Mouse (Mus musculus): ENCODE results near the gene Tcf7l1. TPM values are rescaled to one million over a fixed set of nuclear protein-coding genes. Genes with fewer than 3 reads are reported as not detected.

Gene Tcf7l1
- polyA plus RNA-seq, 1 experiment from 2014 or later: 5.2 TPM

- Histone ChIP-seq H3K9ac (replicated peaks; ENCODE audit: low read depth, low read length) (no peak overlapping the region), H3K27ac (ENCODE audit: low read depth, low read length) (no peak overlapping the region), H3K9me3 (ENCODE audit: control insufficient read depth, low read length) (no peaks in the 10 kb centered on the region), H3K4me2 (ENCODE audit: low read depth, low read length) (no peak overlapping the region), H3K36me3 (ENCODE audit: control insufficient read depth, insufficient read depth, low read length) (no peaks in the 10 kb centered on the region), H3K4me1 (ENCODE audit: control insufficient read depth, insufficient read depth, low read length) (peaks cover 10% of the 10 kb centered on the region), H3K4me3 (ENCODE audit: low read depth, low read length) (no peak overlapping the region), H3K27me3 (ENCODE audit: control insufficient read depth, insufficient read depth, low read length) (no peaks in the 10 kb centered on the region)
- WGBS: 80% methylated on average over 6 of the region's 6 CpGs
- no peak for ATAC-seq (ENCODE audit: low read depth)
These were observed 188.8 kb downstream of the Tcf7l1 start for GRCm38 (mm10) chr6:72600216-72600615.

- H3K36me3 ChIP-seq (ENCODE audit: control insufficient read depth, insufficient read depth, low read length): no peaks in the 10 kb centered on the region
- peaks cover 10% of the 10 kb centered on the region for H3K4me1 ChIP-seq (ENCODE audit: control insufficient read depth, insufficient read depth, low read length)
- H3K9me3 ChIP-seq (ENCODE audit: control insufficient read depth, low read length): no peaks in the 10 kb centered on the region
- H3K4me3 ChIP-seq (ENCODE audit: low read depth, low read length): peak overlapping the region; percentile 48
- 49% methylated on average over 12 of the region's 12 CpGs for WGBS
- ATAC-seq (ENCODE audit: low read depth): peak; percentile 29
- peak overlapping the region; percentile 16; the same call in 1 of the 2 replicates for H3K27ac ChIP-seq (ENCODE audit: low read depth, low read length)
- 0 out of 2 replicates have a peak overlapping the region, but pooled peaks have one; percentile 2 for H3K9ac ChIP-seq (replicated peaks; ENCODE audit: low read depth, low read length)
- H3K4me2 ChIP-seq (ENCODE audit: low read depth, low read length): peak overlapping the region; percentile 75
- no peaks in the 10 kb centered on the region for H3K27me3 ChIP-seq (ENCODE audit: control insufficient read depth, insufficient read depth, low read length)
These were observed 190.1 kb downstream of the Tcf7l1 start for GRCm38 (mm10) chr6:72598791-72599557.

GRCm38 (mm10) chr6:72597956-72598753 lies 190.9 kb downstream of the Tcf7l1 start, which contains the start of the genes Elmod3 and Retsat:
Elmod3 (minus strand) TSS chr6:72598413.
Retsat (plus strand) TSS chr6:72598475.
- Histone ChIP-seq H3K4me3 (ENCODE audit: low read depth, low read length) (peak within 1 kb of the TSS; percentile 48), H3K9me3 (ENCODE audit: control insufficient read depth, low read length) (no peaks in the 10 kb centered on the region), H3K36me3 (ENCODE audit: control insufficient read depth, insufficient read depth, low read length) (no peaks in the 10 kb centered on the region), H3K4me2 (ENCODE audit: low read depth, low read length) (peak within 1 kb of the TSS; percentile 75), H3K9ac (replicated peaks; ENCODE audit: low read depth, low read length) (peak within 1 kb of the TSS; percentile 56), H3K4me1 (ENCODE audit: control insufficient read depth, insufficient read depth, low read length) (peaks cover 10% of the 10 kb centered on the region), H3K27me3 (ENCODE audit: control insufficient read depth, insufficient read depth, low read length) (no peaks in the 10 kb centered on the region), H3K27ac (ENCODE audit: low read depth, low read length) (peak within 1 kb of the TSS; percentile 16; the same call in 1 of the 2 replicates)
- peak; percentile 91 for ATAC-seq (ENCODE audit: low read depth)
- WGBS: under 1% methylated on average over 38 of the region's 38 CpGs

- 42% methylated on average over 13 of the region's 13 CpGs for WGBS
- no peaks in the 10 kb centered on the region for H3K27me3 ChIP-seq (ENCODE audit: control insufficient read depth, insufficient read depth, low read length)
- H3K9me3 ChIP-seq (ENCODE audit: control insufficient read depth, low read length): no peaks in the 10 kb centered on the region
- H3K4me3 ChIP-seq (ENCODE audit: low read depth, low read length): peak overlapping the region; percentile 48
- H3K4me1 ChIP-seq (ENCODE audit: control insufficient read depth, insufficient read depth, low read length): peaks cover 10% of the 10 kb centered on the region
- H3K36me3 ChIP-seq (ENCODE audit: control insufficient read depth, insufficient read depth, low read length): no peaks in the 10 kb centered on the region
- H3K9ac ChIP-seq (replicated peaks; ENCODE audit: low read depth, low read length): peak overlapping the region; percentile 56
- no peak overlapping the region for H3K27ac ChIP-seq (ENCODE audit: low read depth, low read length)
- peak overlapping the region; percentile 75 for H3K4me2 ChIP-seq (ENCODE audit: low read depth, low read length)
- no peak for ATAC-seq (ENCODE audit: low read depth)
These were observed 191.8 kb downstream of the Tcf7l1 start for GRCm38 (mm10) chr6:72597083-72597874.

DNA sequence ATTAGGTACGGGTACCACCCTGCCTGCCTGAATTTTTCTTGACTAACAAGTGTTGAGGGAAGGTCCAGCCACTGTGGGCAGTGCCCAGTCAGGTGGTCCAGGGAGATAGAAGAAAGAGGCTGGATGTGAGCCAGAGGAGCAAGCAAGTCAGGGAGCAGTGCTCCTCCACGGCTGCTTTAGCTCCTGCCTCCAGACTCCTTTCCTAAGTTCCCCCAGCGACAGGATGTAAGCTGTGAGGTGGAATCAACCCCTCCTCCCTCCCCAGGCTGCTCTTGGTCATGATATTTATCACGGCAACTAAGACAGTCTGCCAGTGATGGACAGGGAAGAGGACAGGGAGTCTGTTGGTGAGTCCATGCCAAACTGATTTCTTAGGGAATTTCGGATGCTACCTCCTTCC lies 195.1 kb downstream of the Tcf7l1 start:
- Histone ChIP-seq H3K27me3 (ENCODE audit: control insufficient read depth, insufficient read depth, low read length) (no peaks in the 10 kb centered on the region), H3K9ac (replicated peaks; ENCODE audit: low read depth, low read length) (no peak overlapping the region), H3K27ac (ENCODE audit: low read depth, low read length) (no peak overlapping the region), H3K36me3 (ENCODE audit: control insufficient read depth, insufficient read depth, low read length) (no peaks in the 10 kb centered on the region), H3K4me3 (ENCODE audit: low read depth, low read length) (no peak overlapping the region), H3K4me2 (ENCODE audit: low read depth, low read length) (no peak overlapping the region), H3K4me1 (ENCODE audit: control insufficient read depth, insufficient read depth, low read length) (peaks cover 10% of the 10 kb centered on the region), H3K9me3 (ENCODE audit: control insufficient read depth, low read length) (no peaks in the 10 kb centered on the region)
- WGBS: 79% methylated on average over 5 of the region's 5 CpGs
- ATAC-seq (ENCODE audit: low read depth): no peak

GRCm38 (mm10) chr6:72593011-72593803 lies 195.8 kb downstream of the Tcf7l1 start:
- Histone ChIP-seq H3K36me3 (ENCODE audit: control insufficient read depth, insufficient read depth, low read length) (no peaks in the 10 kb centered on the region), H3K4me3 (ENCODE audit: low read depth, low read length) (no peak overlapping the region), H3K27me3 (ENCODE audit: control insufficient read depth, insufficient read depth, low read length) (no peaks in the 10 kb centered on the region), H3K27ac (ENCODE audit: low read depth, low read length) (no peak overlapping the region), H3K4me2 (ENCODE audit: low read depth, low read length) (no peak overlapping the region), H3K9me3 (ENCODE audit: control insufficient read depth, low read length) (no peaks in the 10 kb centered on the region), H3K4me1 (ENCODE audit: control insufficient read depth, insufficient read depth, low read length) (peaks cover 10% of the 10 kb centered on the region), H3K9ac (replicated peaks; ENCODE audit: low read depth, low read length) (no peak overlapping the region)
- 84% methylated on average over 6 of the region's 6 CpGs for WGBS
- ATAC-seq (ENCODE audit: low read depth): no peak

GRCm38 (mm10) chr6:72590111-72590510 lies 198.9 kb downstream of the Tcf7l1 start:
- Histone ChIP-seq H3K27ac (ENCODE audit: low read depth, low read length) (no peak overlapping the region), H3K36me3 (ENCODE audit: control insufficient read depth, insufficient read depth, low read length) (peaks cover 3% of the 10 kb centered on the region; the same call in 1 of the 2 replicates), H3K4me1 (ENCODE audit: control insufficient read depth, insufficient read depth, low read length) (no peaks in the 10 kb centered on the region), H3K4me2 (ENCODE audit: low read depth, low read length) (no peak overlapping the region), H3K9ac (replicated peaks; ENCODE audit: low read depth, low read length) (no peak overlapping the region), H3K27me3 (ENCODE audit: control insufficient read depth, insufficient read depth, low read length) (no peaks in the 10 kb centered on the region), H3K9me3 (ENCODE audit: control insufficient read depth, low read length) (no peaks in the 10 kb centered on the region), H3K4me3 (ENCODE audit: low read depth, low read length) (no peak overlapping the region)
- no peak for ATAC-seq (ENCODE audit: low read depth)

DNA sequence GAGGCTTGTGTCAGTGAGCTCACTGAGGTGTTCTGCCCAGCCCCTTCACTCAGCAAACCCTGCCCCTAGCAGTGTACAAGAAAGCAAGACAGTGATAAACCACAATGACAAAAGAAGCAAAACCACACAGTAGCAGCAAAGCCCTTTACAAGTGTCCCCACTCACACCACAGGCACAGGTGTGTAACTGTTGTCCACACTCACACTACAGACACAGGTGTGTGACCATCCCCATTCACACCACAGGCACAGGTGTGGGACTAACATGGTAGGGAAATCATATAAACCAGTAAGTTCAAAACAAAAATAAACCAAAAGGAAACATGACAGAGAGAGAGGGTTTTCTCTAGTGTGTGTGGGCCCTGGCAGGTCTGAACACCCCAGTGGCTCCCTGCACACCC lies 200.7 kb downstream of the Tcf7l1 start:
- Histone ChIP-seq H3K36me3 (ENCODE audit: control insufficient read depth, insufficient read depth, low read length) (peaks cover 3% of the 10 kb centered on the region; the same call in 1 of the 2 replicates), H3K4me2 (ENCODE audit: low read depth, low read length) (no peak overlapping the region), H3K4me3 (ENCODE audit: low read depth, low read length) (no peak overlapping the region), H3K9me3 (ENCODE audit: control insufficient read depth, low read length) (no peaks in the 10 kb centered on the region), H3K27me3 (ENCODE audit: control insufficient read depth, insufficient read depth, low read length) (no peaks in the 10 kb centered on the region), H3K27ac (ENCODE audit: low read depth, low read length) (no peak overlapping the region), H3K9ac (replicated peaks; ENCODE audit: low read depth, low read length) (no peak overlapping the region), H3K4me1 (ENCODE audit: control insufficient read depth, insufficient read depth, low read length) (no peaks in the 10 kb centered on the region)
- ATAC-seq (ENCODE audit: low read depth): no peak
